Mouse (Mus musculus) lung, postnatal 25 days (tissue): ENCODE measurements around the gene Synm.

Source experiments
- DNase-seq: peaks from one replicate; pipeline ENCODE4 v3.0.0; 2022; ENCODE audit warnings: low spot score

Gene Synm

GRCm38 (mm10) chr7:67699301-67699700, 60.2 kb downstream of the Synm start:
- DNase-seq: no peak

GRCm38 (mm10) chr7:67697892-67698630, 61.5 kb downstream of the Synm start:
- peak; percentile 78 for DNase-seq

- no peak for DNase-seq
Observed at GRCm38 (mm10) chr7:67695906-67696305, 63.6 kb downstream of the Synm start.

DNA sequence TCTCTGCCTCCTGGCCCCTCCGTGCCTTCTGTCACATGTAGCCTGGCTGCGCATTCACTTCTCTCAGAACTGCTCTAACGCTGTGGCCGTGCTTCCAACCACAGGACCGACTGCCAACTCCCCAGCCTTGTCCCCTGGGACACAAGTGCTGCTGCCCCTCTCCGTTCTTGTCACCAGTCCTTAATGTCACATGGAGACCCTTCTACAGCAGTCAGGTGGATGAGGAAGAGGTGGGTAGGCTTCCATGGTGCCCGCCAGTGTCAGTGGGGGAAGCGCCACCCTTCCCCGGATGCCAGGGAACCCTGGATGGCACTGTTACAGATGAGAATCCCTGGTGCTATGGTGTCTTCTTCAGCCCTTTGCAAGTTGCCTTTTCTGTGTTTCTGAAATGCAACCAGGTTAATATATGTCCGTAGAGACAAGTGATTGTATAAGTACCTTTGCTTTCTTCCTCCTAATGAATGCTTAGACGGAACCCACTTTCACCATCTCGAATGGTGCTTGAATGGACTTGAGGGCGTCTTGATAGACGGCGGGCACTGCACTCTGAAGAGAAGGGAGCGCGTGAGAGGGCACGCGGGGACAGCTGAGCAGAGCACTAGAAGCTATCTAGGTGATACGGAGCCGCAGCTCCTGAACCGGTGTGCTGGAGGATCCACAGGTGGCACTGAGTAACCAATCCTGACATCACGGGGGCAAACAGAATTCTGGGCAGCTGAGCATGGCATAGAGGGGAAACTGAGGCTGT, 66.6 kb downstream of the Synm start:
- peak; percentile 57 for DNase-seq

DNA sequence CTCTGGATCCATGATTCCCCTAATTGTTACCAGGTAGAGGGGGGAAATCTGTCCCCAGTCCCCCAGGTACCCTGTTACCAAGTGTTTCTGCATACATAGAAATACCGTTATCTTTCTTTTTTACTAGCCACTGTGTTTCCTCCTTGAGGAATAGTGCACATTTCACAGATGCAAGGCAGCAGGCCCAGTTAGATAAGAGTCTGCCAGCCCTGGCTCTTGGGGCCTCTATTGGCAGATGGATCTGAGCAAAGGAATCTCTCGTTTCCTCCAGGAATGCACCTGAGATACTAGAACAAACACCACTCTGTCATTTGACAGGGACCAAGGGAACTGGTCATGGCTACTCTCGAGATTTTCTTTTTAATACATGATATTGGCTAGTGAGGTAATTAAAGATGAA, 67.4 kb downstream of the Synm start:
- peak; percentile 57 for DNase-seq

- no peak for DNase-seq
Observed at GRCm38 (mm10) chr7:67691036-67691435, 68.5 kb downstream of the Synm start.

DNA sequence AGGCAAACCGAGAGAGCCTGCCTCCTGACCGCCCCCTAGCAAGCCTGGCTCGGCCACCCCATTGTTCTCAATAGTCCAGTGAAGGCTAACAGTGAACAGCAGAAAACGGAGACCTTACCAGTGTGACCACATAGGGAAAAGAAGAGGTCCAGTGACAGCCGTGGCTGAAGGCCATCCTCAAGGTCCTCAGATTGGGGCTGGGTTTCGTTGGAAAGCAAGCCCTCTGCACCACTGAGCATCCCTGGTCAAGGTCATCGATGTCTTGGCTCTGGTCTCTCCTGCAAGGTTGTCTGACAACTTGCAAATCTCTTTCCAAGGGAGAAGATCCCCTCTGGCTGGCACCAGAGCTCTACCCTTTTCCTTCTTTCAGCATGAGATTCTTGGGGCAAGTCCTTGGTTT, 69.7 kb downstream of the Synm start:
- DNase-seq: no peak

GRCm38 (mm10) chr7:67688281-67688680, 71.3 kb downstream of the Synm start:
- peak; percentile 70 for DNase-seq

- no peak for DNase-seq
Observed at GRCm38 (mm10) chr7:67686545-67686944, 73.0 kb downstream of the Synm start.

DNA sequence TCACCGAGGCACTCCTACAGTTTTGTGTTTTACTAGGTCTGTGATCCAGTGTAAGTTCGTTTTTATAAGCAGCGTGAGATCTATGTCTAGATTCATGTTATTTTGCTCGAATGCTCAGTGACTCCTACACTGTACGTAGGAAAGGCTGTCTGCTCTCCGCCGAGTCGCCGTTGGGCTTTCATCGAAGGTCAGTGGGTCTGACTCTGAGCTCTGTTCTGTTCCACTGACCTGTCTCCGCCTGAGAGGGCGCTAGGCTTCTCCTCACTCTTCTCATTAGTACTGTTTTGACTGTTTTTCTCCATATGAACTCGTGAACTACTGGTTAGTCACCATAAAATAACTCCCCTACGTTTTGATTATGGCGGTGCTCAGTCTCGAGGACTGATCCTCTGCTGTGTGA, 76.5 kb downstream of the Synm start:
- DNase-seq: no peak

DNA sequence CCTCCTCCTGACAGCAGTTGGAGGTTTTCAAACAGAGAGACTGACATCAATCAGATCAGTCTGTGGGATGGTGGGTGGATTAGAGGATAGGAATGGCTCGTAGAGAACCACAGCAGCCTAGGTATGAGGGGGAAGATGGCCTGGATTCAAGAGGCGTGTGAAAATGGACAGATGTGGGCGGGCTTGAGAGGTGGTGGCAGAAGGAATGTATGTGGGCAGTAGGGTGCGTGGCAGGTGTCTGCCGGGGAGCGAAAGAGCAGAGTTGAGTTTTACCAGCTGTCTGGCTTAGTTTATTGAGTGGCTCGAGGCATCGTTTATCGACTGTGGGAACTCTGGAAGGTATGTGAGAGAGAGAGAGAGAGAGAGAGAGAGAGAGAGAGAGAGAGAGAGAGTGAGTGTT, 78.5 kb downstream of the Synm start:
- DNase-seq: no peak
